Mouse (Mus musculus) heart, adult 18-20 months (tissue): Measurements from ENCODE around the gene Zfp687. TPM values are rescaled to one million over a fixed set of nuclear protein-coding genes. Genes with fewer than 3 reads are reported as not detected.

ENCODE experiments used
- DNase-seq, 2 experiments: peaks; one replicate each; pipeline ENCODE4 v3.0.0; 2021 to 2022; ENCODE audit warnings: mixed read lengths in 1 of 2
- total RNA-seq, 2 experiments: library from RNA; stranded (reverse); gene quantifications; 2 replicates each; pipeline ENCODE4 v1.2.3; 2021

Gene Zfp687
- total RNA-seq, 2 experiments from 2014 or later: 10.3 to 12.0 TPM

DNA sequence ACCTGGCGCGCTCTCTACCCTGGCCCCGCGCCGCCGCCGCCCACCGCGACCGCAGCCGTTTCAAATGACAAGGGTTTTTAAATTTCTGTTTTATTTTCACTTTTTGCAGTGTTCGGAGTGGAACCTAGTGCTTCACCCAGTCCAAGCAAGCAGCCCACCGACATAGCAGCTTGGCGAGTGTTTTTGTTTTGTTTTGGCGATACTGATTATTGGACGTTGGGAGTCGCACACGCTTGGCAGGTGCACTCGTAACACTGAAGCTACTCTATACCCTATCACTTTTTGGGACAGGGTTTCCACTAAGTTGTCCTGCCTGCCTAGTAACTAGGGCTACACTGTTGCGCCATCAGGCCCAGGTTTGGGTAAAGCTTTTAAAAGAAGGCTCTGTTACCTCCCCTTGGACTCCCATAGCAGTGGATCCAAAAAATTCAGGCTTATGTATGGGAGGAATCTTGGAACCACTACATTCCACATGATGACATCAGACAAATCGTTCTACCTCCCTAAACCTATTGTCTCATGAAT lies 1.3 kb upstream of the Zfp687 start:
- DNase-seq: no peak

DNA sequence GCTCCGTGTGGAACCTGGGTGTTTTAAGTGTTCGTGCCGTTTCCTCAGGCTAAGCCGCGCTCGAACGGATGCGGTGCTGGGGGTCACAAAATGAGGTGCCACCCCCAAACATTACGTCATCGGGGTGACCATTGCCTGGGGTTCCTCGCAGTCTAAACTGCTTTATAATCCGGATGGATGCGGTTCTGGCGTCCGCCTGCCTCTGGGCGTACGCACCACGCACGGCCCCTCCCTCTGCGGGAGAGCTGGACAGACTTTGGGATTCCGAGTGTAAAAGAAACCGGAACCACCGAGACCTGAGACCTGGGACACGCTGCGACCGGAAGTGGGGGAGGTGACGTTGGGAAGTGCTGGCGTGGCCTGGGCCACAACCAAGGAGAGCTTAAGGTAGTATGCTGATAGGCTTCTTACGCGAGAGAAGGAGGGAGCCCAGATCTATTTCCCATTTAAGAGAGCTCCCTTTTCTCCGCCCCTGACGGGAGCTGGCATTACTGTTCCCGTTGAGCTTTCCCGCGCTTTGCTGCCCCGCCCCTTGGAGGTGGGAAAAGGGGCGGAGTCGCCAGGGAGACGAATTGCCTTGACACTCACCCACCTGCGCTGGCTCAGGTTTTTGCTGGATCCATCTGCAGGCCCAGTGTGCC lies 763 bp upstream of the Zfp687 start:
- peak; percentile 95 to 97 for DNase-seq

DNA sequence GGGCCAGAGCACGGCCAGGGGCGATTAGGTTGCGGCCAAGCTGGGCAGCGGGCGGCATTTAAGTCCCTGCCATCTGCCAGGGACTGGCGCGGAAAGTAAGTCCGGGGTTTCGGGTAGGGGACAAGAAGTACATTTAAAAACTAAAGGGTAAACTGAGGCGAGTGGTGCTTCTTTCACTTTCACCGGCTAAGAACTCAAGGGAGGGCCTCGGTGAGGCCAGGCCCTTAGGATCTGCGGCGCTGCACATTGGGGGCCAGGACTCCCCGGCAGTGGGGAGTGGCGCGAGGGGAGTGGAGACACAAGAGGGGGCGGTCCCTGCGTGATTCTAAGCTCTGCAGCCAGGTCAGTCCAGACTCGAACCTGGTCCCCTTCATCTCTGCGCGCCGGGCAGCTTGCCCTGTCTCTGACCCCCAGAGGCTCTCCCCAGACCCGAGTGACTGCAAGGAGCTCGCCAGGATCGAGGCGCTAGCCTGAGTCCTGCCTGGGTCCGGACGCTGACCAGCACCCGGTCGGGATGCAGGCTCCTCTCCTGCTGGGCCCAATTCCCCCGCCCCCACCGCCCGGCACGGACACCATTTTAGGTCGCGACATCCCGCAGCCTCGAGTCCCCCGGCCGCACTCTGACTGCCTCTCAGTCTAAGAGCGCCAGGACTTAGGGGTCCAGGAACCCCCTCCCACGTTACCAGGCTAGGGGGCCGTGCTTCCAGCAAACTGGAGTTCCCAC lies 658 bp downstream of the Zfp687 start:
- DNase-seq: peak in 1 of 2 experiments; percentile 58

DNA sequence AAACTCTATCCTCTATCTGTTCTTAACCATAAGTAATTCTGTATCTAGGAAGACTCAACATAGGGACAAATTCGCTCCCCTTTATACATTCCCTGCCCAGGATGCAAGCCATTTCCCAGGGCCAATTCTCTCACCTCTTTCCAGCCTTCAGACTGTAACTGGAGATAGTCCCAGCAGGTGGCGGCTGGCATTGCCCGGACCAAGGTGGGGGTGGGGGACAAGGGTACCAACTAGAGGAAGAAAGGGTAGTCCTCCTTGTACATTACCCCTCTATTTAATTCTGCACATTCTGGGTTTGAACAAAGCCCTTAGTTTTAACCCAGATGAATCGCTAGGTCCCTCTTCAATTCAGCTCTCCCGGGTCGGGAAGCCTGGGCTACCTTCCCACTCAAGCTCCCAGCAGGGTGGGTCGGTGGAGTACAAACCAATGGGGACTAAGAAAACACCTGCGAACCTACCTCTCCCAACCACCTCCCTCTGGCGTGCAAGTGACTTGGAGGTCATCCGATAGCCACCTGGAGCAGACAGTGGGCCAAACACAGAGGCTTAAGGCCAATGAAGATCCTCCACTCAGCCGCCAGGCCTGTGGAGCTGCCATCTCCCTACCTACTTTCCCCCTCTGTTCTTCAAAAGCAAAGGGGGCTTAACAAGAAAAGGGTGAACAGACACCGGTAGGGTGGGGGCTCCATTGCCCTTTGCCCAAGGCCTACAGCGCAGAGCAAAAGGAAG lies 1.4 kb downstream of the Zfp687 start:
- peak; percentile 22 to 27 for DNase-seq

DNA sequence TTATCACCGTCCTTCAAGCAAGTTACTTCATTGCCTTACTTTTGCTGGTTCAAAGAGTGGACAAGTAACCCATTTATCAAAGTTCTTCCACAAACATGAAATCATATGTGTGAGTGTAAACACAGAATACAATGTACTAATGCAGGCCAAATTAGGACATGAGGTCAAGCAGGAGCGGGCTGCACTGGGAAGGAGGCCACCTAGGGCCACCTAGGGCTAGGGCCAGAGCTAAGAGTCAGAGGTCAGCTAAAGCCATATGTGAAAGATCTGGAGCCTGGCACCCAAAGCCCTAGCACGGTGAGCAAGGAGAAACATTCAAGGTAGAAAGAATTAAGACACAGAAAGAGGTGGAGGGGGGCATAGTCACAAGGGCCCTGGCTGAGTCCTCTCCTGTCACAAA lies 2.3 kb downstream of the Zfp687 start:
- DNase-seq: no peak

DNA sequence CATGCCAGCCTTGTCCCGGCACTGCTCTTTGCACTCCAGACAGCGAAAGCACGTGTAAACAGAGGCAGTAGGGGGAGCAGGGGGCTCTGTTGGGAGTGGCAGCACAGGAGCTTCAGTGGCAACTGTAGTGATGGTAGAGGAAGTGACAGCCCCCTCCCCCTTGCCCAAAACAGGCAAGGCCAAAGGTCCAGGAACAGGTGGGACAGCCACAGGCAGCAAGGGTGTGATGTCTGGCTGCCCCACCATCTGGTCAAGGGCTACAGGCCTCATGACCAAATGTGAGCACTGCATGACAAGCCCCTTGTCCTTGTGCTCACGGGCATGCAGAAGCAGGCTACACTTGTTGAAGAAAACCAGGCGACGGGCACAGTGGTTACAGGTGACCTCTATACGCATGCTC lies 4.9 kb downstream of the Zfp687 start:
- no peak for DNase-seq

DNA sequence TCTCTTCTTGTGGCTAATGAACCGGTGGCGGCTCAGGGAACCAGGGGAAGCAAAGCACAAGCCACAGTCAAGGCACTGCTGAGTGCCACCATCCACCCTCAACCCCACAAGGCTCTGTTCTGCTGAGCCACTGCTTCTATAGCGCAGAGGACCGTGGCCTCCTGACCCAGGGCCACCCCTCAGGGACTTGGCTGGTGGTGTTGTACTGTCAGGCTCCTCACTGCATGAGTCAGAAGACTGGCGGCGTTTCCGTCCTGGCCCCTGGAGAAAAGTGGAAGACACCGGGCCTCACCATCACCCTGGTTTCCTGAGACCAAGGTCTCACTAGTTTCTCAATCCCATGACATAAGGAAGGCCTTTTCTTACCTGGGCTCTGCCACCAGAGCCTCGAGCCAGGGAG lies 7.5 kb downstream of the Zfp687 start:
- DNase-seq: no peak

DNA sequence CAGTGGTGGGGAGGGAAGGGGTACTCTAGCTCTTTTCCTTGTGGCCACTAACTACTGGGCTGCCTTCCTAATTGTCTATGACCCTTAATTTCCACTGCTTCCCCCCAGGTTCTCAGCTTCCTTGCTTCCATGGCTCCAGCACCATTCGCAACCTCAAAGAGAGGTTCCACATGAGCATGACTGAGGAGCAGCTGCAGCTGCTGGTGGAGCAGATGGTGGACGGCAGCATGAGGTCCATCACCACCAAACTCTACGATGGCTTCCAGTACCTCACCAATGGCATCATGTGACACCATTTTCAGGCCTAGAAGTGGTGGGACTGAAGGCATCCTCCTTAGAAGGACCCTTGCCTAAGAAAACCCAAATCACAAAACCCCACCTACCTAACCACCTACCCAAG lies 9.6 kb downstream of the Zfp687 start:
- no peak for DNase-seq

DNA sequence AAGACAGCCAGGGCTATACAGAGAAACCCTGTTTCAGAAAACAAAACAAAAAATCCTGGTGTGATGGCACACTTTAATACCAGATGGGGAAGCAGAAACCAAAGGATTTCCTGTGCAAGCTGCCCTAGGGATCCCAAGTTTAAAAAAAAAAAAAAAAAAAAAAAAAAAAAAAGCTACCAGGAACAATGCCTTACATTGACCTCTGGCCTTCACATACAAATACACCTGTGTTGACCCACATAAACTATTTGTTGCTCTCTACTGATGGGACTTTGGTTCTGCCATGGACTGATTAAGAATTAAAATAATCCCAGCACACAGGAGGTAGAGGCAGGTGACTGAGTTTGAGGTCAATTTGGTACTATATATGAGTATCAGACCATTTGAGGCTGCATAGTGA lies 12.0 kb downstream of the Zfp687 start:
- DNase-seq: no peak

DNA sequence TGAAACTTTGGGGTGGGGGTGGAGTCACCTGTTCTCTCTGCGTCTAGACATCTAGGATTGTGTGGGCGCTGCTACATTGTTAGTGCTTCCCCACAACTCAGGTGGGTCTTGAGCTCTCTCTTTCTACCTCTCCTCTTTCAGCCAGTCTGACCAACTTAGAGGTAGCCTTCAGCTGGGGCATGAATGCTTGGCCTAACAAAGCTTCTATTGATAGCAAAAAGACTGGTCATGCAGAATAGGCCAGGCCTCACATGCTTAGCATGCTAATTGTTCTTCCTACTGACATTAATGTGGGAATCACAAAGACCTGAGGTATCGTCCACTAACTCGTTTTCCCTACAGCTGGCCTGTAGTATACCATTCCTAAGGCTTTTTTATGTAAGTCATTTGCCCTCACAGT lies 12.7 kb downstream of the Zfp687 start:
- no peak for DNase-seq

DNA sequence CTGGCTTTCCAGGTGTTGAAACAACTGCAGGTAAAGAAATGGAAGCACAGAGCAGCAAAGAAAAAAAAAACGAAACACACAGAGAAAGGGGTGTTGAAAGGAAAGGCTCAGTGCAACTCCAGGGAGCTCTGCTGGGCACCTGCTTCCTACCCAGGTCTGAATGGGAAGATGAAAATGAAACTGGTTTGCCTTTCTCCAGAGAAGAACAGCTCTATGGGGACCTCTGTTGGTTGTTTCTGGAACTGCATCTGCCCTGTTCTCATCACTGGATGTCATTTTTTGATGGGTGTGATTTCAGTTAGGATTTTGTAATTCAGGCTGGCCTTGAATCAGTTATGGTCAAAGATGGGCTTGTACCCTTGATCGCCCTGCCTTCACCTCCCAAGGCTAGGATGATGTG lies 18.3 kb downstream of the Zfp687 start:
- peak; percentile 78 to 95 for DNase-seq

DNA sequence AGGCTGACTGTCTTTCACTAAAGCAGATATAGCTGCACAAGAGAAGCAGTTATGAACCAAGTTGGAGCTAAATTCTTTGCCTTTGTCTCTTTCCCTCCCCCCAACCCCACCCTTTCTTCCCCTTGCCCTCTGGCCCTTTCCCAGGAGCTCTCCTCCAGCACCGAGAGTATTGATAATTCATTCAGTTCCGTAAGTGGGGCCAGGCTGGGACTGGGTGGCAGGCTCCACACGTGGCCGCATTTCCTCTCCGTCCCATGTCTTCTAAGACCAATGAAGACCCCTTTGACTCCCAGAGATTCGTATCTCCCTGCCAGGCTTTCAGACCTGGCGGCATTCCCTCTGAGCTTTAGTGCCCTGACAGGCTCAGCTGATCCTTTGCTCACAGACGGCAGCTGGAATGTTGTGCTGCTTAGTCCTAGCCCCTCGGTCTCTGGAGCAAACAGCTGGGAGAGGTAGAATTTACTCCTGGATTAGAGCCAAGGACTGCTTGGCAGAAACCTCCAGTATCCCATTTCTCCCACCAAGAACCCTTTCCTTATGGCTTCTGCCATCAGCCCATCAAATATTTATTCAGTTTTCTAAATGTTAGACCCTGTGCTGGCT lies 26.0 kb downstream of the Zfp687 start:
- peak; percentile 29 to 43 for DNase-seq

DNA sequence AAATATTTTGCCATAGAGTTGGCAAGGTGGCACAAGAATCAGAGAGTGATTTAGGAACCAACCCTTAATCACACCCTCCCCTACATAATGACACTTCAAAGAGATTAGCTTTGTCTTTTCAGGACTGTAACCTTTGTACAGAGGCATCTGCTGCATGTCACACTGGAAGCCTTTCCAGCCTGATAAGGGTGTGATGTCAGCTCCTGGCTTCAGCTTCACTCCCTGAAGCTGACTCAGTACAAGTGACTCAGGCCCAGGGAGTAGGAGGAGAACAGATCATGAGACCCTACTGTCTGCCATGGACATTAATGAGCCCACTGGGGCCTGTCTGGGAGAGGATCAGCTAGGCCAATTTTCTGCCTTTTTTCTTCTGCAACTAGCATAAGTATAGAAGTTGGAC lies 27.7 kb downstream of the Zfp687 start:
- DNase-seq: peak; percentile 88 to 94

DNA sequence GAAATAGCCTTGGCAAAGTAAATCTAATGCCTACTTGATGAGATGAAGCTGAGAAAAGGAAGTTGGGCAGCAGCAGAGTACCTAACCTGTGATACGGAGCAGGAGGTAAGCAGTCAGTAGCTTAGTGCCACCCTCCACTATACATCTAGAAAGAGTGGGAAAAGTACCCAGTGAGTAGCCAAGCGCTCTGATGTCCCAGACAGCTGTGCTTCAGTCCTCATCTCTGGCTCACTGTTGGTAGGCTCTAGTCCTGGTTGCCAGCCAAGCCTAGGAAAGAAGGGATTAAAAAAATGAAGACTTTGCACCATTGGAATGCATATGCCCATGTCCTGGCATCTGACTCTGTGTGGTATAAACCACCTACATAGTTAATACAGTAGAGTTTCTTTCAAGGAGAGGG lies 29.7 kb downstream of the Zfp687 start:
- DNase-seq: no peak

DNA sequence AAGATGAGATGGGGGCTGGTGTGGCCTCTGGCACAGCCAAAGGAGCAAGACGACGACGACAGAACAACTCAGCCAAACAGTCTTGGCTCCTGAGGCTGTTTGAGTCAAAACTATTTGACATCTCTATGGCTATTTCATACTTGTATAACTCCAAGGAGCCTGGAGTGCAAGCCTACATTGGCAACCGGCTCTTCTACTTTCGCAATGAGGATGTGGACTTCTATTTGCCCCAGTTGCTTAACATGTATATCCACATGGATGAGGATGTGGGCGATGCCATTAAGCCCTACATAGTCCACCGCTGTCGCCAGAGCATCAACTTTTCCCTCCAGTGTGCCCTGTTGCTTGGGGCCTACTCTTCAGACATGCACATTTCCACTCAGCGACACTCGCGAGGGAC lies 30.9 kb downstream of the Zfp687 start:
- DNase-seq: peak in 1 of 2 experiments; percentile 31

DNA sequence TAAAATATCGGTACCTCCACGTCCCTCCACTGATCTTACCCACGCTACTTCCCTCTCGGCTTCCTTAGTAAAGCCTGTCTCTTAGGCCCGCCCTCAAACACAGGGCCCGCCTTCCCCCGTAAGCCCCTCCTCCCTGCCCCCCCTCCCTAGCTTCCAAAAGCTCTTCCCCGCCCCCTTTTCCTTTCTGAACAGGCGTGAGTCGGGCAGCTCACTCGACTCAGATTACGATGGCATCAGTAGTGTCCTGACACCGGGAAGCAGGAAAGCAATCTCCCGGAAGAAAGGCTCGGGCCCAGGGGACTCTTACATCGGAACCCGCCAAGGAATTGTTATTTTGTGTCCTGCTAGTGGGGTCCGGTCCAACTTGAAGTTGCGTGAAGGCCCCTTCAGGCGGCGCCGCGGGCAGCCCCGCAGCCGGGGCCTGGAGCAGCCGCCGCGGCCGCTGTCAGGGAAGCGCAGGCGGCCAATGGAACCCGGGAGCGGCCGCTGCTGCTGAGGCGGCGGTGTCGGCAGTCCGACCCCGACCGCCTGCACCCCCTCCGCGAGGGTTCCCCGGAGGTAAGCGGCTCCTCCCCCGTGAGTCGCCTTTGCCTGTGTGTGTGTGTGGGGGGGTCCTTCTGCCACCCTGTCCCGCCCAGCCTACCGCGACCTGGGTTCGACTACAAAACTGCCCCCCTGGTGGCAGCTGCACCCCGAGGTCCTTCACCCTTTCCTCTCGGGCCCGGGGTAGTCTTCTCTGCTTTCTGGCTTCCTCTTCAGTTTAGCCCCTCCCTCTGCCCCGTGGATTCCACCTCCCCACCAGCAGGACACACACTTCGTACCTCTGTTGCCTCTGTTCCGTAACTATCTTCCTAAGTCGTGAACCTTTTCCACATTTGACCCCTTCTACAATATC lies 40.5 kb downstream of the Zfp687 start, which contains the start of gene Pi4kb:
Gene Pi4kb, plus strand, starts transcription at position 204 of the 895 bp plus-strand sequence.
- DNase-seq: peak; percentile 92 to 96

DNA sequence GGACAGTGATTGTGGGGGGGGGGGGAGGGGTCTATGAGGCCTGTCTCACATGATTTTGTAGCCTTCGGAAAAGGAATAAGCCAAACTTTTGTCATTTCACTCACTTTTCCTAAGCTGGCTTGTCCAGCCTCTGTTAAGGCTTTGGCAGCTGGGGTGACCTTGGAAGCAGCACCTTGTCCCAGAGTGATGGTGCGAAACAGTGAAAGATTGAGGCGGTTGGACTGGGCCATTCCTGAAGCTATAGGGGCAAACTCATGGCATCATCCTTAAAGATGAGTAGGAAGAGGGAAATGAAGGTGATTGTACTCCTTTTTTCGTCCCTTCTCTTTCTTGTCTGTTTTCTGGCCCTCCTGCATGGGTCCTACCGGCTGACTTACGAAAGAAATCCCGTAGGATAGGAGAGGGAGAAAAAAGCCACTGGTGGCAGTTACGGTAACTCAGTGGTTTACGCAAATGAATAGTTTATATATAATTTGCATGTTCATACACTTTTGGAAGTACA lies 41.2 kb downstream of the Zfp687 start:
- no peak for DNase-seq

DNA sequence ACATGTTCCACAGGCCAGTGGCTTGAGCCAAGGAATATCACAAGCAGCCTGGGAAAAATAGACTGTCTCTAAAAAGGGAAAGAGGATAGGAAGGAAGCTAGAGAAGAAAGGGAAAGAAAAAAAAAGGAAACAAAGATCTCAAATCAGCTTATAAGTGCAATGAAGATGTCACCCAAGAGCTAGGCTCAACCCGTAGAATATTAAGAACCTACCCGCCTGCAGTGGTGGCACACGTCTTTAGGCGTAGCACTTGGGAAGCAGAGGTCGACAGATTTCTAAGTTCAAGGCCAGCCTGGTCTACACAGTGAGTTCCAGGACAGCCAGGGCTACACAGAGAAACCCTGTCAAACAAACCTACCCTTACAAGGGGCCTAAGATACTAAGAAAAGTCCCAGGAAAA lies 41.6 kb downstream of the Zfp687 start:
- DNase-seq: no peak

DNA sequence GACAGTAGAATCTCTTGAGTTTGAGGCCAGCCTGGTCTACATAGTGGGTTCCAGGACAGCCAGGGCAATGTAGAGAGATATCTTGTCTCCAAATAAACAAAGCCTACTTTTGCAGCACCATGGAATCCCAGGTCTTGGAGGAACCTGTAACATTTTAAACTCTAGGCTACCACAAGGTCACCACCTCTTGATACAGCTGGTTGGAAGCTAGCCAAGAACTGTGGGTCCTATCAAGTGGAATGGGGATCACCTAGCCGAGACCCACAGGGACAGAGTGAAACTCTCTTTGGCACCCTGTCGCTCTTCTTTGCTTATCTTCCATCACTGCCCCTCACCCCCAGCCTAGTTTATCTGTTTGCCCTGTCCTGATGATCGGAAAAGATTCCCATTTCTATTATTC lies 42.7 kb downstream of the Zfp687 start:
- DNase-seq: no peak

DNA sequence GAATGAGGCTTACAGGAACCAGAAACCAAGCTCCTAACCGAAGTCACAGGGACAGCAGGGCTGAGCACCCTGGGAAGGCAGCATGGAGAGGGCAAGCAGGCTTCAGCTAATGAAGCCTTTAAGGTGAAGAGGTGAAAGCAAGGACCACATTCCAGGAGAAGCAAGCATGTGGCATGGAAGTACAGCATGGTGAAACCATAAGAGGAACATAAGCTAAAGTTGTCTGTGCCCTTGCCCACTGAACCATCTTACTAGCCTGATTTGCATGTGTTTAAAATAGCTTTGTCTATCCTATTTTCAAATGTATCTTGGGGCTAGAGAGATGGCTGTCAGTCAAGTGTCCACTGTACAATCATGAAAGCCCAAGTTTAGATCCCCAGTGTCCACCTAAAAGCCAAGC lies 49.4 kb downstream of the Zfp687 start:
- DNase-seq: no peak

DNA sequence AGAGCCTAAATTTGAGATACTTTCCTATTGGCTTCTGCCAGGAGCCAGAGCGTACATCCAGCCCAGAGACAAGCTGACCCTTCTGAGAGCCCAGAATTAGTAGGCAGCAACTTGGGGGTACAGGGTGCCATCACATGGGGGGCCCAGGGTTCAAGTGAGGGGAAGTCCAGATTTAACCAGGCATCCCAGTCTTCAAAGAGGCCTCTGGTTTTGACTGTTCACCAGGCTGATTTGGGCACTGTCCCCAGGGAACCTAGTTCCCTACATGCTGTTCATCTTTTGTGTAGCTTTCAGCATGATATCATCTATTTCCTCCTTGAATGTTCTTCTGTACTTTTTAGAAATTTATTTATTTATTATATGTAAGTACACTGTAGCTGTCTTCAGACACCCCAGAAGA lies 50.3 kb downstream of the Zfp687 start:
- DNase-seq: no peak
